Mouse (Mus musculus): ENCODE data around the gene Apol7b.
"Not testable (repeated sequence)": the region's sequence is repeated elsewhere in the genome, so short reads cannot be mapped to it uniquely, and the experiment has no call there.

Gene Apol7b

GRCm38 (mm10) chr15:77411035-77411434 lies 36.3 kb downstream of the Apol7b start, which contains the start of gene Apol9a:
Apol9a (minus strand) TSS chr15:77411135.
- not testable (repeated sequence) for DNase-seq (ENCODE audit: low read depth, low spot score); H3K27me3 ChIP-seq (ENCODE audit: control insufficient read depth, insufficient read depth, low read length, poor library complexity, severe bottlenecking); H3K36me3 ChIP-seq (ENCODE audit: control insufficient read depth, insufficient read depth, low read length, poor library complexity, severe bottlenecking)

- H3K27me3 ChIP-seq (ENCODE audit: control insufficient read depth, insufficient read depth, low read length, poor library complexity, severe bottlenecking); DNase-seq (ENCODE audit: low read depth, low spot score); H3K36me3 ChIP-seq (ENCODE audit: control insufficient read depth, insufficient read depth, low read length, poor library complexity, severe bottlenecking): not testable (repeated sequence)
Observed at GRCm38 (mm10) chr15:77406370-77406769, 40.9 kb downstream of the Apol7b start.

GRCm38 (mm10) chr15:77399027-77399426 lies 48.3 kb downstream of the Apol7b start, which contains the start of gene Apol7a:
Apol7a (minus strand) TSS chr15:77399110.
- DNase-seq (ENCODE audit: low read depth, low spot score); H3K36me3 ChIP-seq (ENCODE audit: control insufficient read depth, insufficient read depth, low read length, poor library complexity, severe bottlenecking); H3K27me3 ChIP-seq (ENCODE audit: control insufficient read depth, insufficient read depth, low read length, poor library complexity, severe bottlenecking): not testable (repeated sequence)

DNA sequence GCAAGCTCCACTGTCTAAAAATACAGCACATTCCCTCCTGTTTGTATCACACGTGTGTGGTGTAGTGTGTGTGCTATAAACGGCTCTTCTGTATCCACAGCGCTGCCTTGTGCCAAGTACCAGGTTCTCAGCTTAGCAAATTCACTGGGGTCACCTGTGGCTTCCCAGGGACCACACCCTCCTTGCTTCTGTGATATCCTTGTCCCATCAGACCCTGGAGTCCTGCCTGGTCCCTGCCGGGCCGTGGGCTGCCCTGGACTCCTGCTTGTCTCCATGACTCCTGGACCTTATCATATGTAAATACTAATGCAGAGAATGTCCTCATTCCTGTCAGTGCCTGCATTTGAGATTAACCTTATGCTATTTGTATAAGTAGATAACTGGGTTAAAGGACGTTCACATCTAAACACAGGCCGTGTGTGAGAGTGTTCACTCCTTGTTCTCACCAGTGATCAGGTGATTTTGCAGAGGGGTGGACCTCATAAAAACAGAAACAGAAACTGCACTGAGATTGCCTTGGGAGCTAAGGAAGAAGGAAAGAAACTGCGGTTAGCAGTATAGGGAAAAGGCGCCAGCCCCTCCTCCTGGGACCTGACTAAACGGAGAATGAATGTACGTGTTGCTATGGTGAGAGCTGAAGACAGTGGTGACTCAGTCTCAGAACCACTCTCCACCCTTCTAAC lies 49.7 kb downstream of the Apol7b start:
- H3K27me3 ChIP-seq (ENCODE audit: control insufficient read depth, insufficient read depth, low read length, poor library complexity, severe bottlenecking); H3K36me3 ChIP-seq (ENCODE audit: control insufficient read depth, insufficient read depth, low read length, poor library complexity, severe bottlenecking); DNase-seq (ENCODE audit: low read depth, low spot score): not testable (repeated sequence)

DNA sequence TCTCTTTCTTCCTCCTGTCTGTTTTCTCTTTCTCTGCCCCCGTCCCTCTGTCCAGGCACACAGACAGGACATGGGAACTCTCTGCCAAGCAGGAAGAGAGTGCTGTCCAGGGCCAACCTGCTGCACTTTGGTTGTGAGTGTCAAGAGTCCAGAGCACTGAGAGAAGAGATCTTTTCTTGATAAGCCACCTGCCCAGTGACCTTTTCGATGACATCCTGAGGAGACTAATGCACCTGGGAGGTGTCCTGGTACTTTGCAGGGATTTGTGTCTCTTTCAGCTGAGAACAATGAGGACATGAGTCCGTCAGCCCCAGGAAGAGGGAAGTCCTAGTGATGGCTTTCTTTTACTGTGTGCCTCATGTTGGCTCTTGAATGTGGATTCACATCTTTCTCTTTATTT lies 53.5 kb downstream of the Apol7b start:
- not testable (repeated sequence) for H3K27me3 ChIP-seq (ENCODE audit: control insufficient read depth, insufficient read depth, low read length, poor library complexity, severe bottlenecking); H3K36me3 ChIP-seq (ENCODE audit: control insufficient read depth, insufficient read depth, low read length, poor library complexity, severe bottlenecking); DNase-seq (ENCODE audit: low read depth, low spot score)

GRCm38 (mm10) chr15:77387462-77387861 lies 59.8 kb downstream of the Apol7b start:
- DNase-seq (ENCODE audit: low read depth, low spot score), result no peak

GRCm38 (mm10) chr15:77384340-77385030 lies 62.8 kb downstream of the Apol7b start:
- DNase-seq (ENCODE audit: low read depth, low spot score), result no peak
- H3K36me3 ChIP-seq (ENCODE audit: control insufficient read depth, insufficient read depth, low read length, poor library complexity, severe bottlenecking), result no peaks in the 10 kb centered on the region
- H3K27me3 ChIP-seq (ENCODE audit: control insufficient read depth, insufficient read depth, low read length, poor library complexity, severe bottlenecking), result no peaks in the 10 kb centered on the region

More at GRCm38 (mm10) chr15:77387462-77387861, 59.8 kb downstream of the Apol7b start:
- Histone ChIP-seq H3K36me3 (ENCODE audit: control insufficient read depth, insufficient read depth, low read length, poor library complexity, severe bottlenecking) (no peaks in the 10 kb centered on the region), H3K27me3 (ENCODE audit: control insufficient read depth, insufficient read depth, low read length, poor library complexity, severe bottlenecking) (no peaks in the 10 kb centered on the region)

- H3K27me3 ChIP-seq (ENCODE audit: control insufficient read depth, insufficient read depth, low read length, poor library complexity, severe bottlenecking), result no peaks in the 10 kb centered on the region
Observed at GRCm38 (mm10) chr15:77382880-77383279, 64.4 kb downstream of the Apol7b start.

DNA sequence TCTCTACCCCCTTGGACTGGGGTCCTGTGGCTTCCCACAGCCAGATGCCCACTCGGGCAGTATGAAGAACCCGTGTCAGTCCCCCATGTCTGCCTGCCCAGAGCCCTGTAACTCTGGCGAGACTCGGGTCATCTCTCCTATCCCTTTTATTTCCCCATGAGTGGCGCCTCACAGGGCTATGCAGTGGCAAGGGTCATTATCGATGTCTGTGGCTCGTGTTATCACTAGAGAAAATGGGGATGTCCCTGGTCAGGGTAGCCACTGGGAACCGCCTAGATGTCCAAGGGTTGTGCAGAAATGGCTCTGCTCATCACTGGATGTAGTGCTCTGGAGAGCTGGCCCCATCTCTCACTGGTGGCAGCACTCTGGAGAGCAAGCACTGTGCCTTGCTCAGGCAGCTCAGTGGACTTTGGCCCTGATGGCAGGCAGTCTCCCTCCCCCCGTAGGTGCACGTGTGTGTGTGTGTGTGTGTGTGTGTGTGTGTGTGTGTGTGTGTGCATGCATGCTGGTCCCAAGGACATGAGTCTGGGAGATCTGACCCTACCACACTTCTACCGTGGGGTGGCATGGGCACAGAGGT lies 64.9 kb downstream of the Apol7b start:
- no peaks in the 10 kb centered on the region for H3K27me3 ChIP-seq (ENCODE audit: control insufficient read depth, insufficient read depth, low read length, poor library complexity, severe bottlenecking)
- DNase-seq (ENCODE audit: low read depth, low spot score), result no peak
- H3K36me3 ChIP-seq (ENCODE audit: control insufficient read depth, insufficient read depth, low read length, poor library complexity, severe bottlenecking), result no peaks in the 10 kb centered on the region

More at GRCm38 (mm10) chr15:77382880-77383279, 64.4 kb downstream of the Apol7b start:
- DNase-seq (ENCODE audit: low read depth, low spot score), result no peak
- no peaks in the 10 kb centered on the region for H3K36me3 ChIP-seq (ENCODE audit: control insufficient read depth, insufficient read depth, low read length, poor library complexity, severe bottlenecking)

DNA sequence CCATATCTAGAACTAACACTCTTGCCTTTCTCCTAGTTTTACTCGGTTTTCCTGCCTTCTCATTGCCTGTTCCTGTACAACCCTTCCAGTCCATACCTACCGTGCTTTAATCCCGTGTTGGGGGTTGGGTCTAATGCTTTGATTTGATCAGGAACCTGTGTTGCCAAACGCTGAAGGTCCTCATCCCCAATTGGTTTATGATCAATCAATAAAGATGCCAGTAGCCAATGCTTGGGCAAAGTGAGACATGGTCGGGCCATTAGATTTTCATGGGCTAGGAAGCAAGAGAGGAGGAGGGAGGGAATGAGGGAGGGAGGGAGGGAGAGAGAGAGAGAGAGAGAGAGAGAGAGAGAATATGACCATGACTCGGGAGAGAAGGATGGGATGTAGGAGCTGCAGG lies 65.8 kb downstream of the Apol7b start:
- Histone ChIP-seq H3K36me3 (ENCODE audit: control insufficient read depth, insufficient read depth, low read length, poor library complexity, severe bottlenecking) (no peaks in the 10 kb centered on the region), H3K27me3 (ENCODE audit: control insufficient read depth, insufficient read depth, low read length, poor library complexity, severe bottlenecking) (no peaks in the 10 kb centered on the region)
- no peak for DNase-seq (ENCODE audit: low read depth, low spot score)

DNA sequence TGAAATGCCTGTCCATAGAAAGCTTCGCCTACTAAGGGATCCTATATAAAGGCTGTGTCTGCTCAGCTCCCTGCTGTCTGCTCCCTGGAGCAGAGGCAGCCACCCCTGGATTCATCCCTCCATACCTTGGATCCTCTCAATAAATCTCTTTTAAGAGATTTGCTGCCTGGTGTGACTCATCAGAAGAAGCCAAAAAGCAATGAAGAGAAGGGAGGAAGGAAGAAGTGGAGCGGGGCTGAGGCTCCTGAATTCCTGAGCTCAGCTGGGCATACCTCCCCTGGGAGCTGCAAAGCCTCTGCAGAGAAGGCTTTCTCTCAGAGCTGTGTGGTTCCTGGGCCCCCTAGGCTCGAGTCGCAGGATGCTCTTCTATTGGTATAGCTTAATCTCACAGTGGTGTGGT lies 67.4 kb downstream of the Apol7b start:
- DNase-seq (ENCODE audit: low read depth, low spot score), result no peak
- no peaks in the 10 kb centered on the region for H3K36me3 ChIP-seq (ENCODE audit: control insufficient read depth, insufficient read depth, low read length, poor library complexity, severe bottlenecking)
- no peaks in the 10 kb centered on the region for H3K27me3 ChIP-seq (ENCODE audit: control insufficient read depth, insufficient read depth, low read length, poor library complexity, severe bottlenecking)

DNA sequence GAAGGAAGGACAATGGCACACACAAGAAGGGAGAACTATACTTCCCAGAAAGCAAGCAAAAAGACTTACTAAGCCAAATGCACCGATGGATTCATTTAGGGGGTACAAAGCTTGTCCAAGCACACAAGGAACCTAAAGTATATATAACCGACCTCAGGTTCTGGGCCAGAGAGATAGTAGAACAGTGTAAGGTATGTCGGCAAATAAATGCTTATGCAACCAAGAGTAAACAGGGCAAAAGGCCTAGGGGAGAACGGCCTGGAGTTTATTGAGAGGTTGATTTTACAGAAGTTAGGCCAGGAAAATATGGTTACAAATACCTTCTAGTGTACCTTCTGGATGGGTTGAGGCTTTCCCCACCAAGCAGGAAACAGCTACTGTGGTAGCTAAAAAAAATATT lies 69.9 kb downstream of the Apol7b start:
- Histone ChIP-seq H3K36me3 (ENCODE audit: control insufficient read depth, insufficient read depth, low read length, poor library complexity, severe bottlenecking) (no peaks in the 10 kb centered on the region), H3K27me3 (ENCODE audit: control insufficient read depth, insufficient read depth, low read length, poor library complexity, severe bottlenecking) (no peaks in the 10 kb centered on the region)
- DNase-seq (ENCODE audit: low read depth, low spot score), result no peak

DNA sequence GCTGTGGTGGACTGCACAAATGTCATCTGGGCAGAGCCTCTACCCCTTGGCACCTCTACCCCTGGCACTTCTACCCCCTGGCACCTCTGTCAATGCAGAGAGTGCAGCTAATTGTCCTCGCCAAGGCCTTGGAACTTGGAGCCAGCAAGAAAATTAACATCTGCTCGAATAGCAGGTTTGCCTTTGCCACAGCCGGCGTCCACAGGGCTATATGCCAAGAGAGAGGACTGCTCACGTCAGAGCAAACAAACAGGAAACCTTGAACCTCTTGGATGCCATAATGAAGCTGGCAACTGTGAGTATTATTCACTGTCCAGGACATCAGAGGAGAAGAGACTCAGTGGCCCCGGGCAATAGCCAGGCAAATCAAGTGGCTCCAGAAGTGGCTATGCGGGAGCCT lies 70.4 kb downstream of the Apol7b start:
- Histone ChIP-seq H3K27me3 (ENCODE audit: control insufficient read depth, insufficient read depth, low read length, poor library complexity, severe bottlenecking) (no peaks in the 10 kb centered on the region), H3K36me3 (ENCODE audit: control insufficient read depth, insufficient read depth, low read length, poor library complexity, severe bottlenecking) (no peaks in the 10 kb centered on the region)
- DNase-seq (ENCODE audit: low read depth, low spot score), result no peak
